Mouse (Mus musculus) stomach, postnatal 0 days (tissue): Measurements from ENCODE around the gene Clec2l.

ENCODE experiments used
- CTCF ChIP-seq: IDR thresholded peaks from 2 replicates; pipeline ENCODE4 v1.5.1; 2016; ENCODE audit warnings: antibody characterized with exemption, low read depth, mild to moderate bottlenecking, moderate library complexity
- EP300 ChIP-seq: optimal IDR thresholded peaks from 2 replicates; pipeline ENCODE3; 2016; ENCODE audit warnings: antibody characterized with exemption

GRCm38 (mm10) chr6:38725515-38725914 lies 62.6 kb downstream of the Clec2l start:
- TF ChIP-seq CTCF (no peak), EP300 (no peak)
